Mouse (Mus musculus) kidney, adult 2 months (tissue): Measurements from ENCODE around the gene P4ha1. TPM values are rescaled to one million over a fixed set of nuclear protein-coding genes. Genes with fewer than 3 reads are reported as not detected.

Source experiments
- DNase-seq: peaks from one replicate; pipeline ENCODE4 v3.0.0; 2021
- H3K27ac ChIP-seq: fragments of 200-500 bp; 2 replicates; pipeline ENCODE4 v1.5.1; 2012; ENCODE audit warnings: low read depth, low read length, control low read depth, inconsistent platforms; ENCODE audit not compliant: insufficient read depth
- H3K27me3 ChIP-seq: fragments of 200-500 bp; replicated peaks from 2 replicates; pipeline ENCODE4 v1.6.1; 2012; ENCODE audit warnings: mild to moderate bottlenecking, moderate library complexity, low read length, inconsistent platforms; ENCODE audit not compliant: control insufficient read depth, insufficient read depth
- H3K36me3 ChIP-seq: fragments of 200-500 bp; 2 replicates; pipeline ENCODE4 v1.6.1; 2012; ENCODE audit warnings: mild to moderate bottlenecking, moderate library complexity, low read length, inconsistent platforms; ENCODE audit not compliant: control insufficient read depth, insufficient read depth
- H3K4me1 ChIP-seq: fragments of 200-500 bp; 2 replicates; pipeline ENCODE4 v1.6.1; 2011; ENCODE audit warnings: low read length; ENCODE audit not compliant: control insufficient read depth, insufficient read depth
- H3K4me3 ChIP-seq: fragments of 200-500 bp; 2 replicates; pipeline ENCODE4 v1.5.1; 2011; ENCODE audit warnings: mild to moderate bottlenecking, low read depth, low read length, control low read depth; ENCODE audit not compliant: insufficient read depth
- CTCF ChIP-seq: fragments of 200-500 bp; conservative IDR thresholded peaks from 2 replicates; pipeline ENCODE4 v1.5.1; 2011; ENCODE audit warnings: low read depth, mild to moderate bottlenecking, control low read depth, low read length, moderate library complexity, mixed read lengths; ENCODE audit not compliant: insufficient read depth, insufficient read length
- POLR2A ChIP-seq: fragments of 200-500 bp; IDR thresholded peaks from one replicate; pipeline ENCODE4 v1.6.1; 2011; ENCODE audit warnings: low read depth, low read length, control low read depth
- WGBS: fragments of 180-500 bp; shearing (Covaris S2); methylation state at CpG from one replicate; pipeline ENCODE4 v1.1.7; 2018; 5-methylcytosine and 5-hydroxymethylcytosine counted together
- polyA plus RNA-seq: library from polyadenylated mRNA; depleted of rRNA; stranded (reverse); fragments of >200 nt; gene quantifications from 2 replicates; pipeline ENCODE4 v1.2.3, GENCODE M21; 2012

The P4ha1 gene
- polyA plus RNA-seq, 1 experiment, result 22.7 TPM

- peak overlapping the region; percentile 86 for H3K27ac ChIP-seq
- H3K4me1 ChIP-seq, result peaks cover 13% of the 10 kb centered on the region
- DNase-seq, result peak; percentile 92
- no peaks in the 10 kb centered on the region for H3K27me3 ChIP-seq
- no peak for TF ChIP-seq CTCF
- no peak for TF ChIP-seq POLR2A
- 36% methylated on average over 4 of the region's 4 CpGs for WGBS
- H3K4me3 ChIP-seq, result no peak overlapping the region
- H3K36me3 ChIP-seq, result no peaks in the 10 kb centered on the region
Measured at GRCm38 (mm10) chr10:59334899-59335798, 12.1 kb downstream of the P4ha1 start.

- Histone ChIP-seq H3K4me1 (peaks cover 11% of the 10 kb centered on the region), H3K27me3 (no peaks in the 10 kb centered on the region), H3K36me3 (peaks cover 2% of the 10 kb centered on the region), H3K4me3 (no peak overlapping the region), H3K27ac (peak overlapping the region; percentile 27; the same call in 1 of the 2 replicates)
- no peak for DNase-seq
- TF ChIP-seq CTCF, result no peak
- TF ChIP-seq POLR2A, result no peak
- WGBS, result 63% methylated on average over 2 of the region's 2 CpGs
Measured at GRCm38 (mm10) chr10:59336124-59336523, 13.0 kb downstream of the P4ha1 start.

GRCm38 (mm10) chr10:59346560-59346959 lies 23.5 kb downstream of the P4ha1 start:
- WGBS, result 91% methylated on average over 2 of the region's 2 CpGs
- Histone ChIP-seq H3K4me3 (no peak overlapping the region), H3K36me3 (peaks cover 13% of the 10 kb centered on the region), H3K27me3 (no peaks in the 10 kb centered on the region), H3K27ac (no peak overlapping the region), H3K4me1 (no peaks in the 10 kb centered on the region)
- TF ChIP-seq CTCF, result no peak
- TF ChIP-seq POLR2A, result no peak
- DNase-seq, result no peak

- TF ChIP-seq POLR2A (no peak), CTCF (no peak)
- Histone ChIP-seq H3K4me1 (no peaks in the 10 kb centered on the region), H3K4me3 (no peak overlapping the region), H3K36me3 (peaks cover 16% of the 10 kb centered on the region), H3K27ac (no peak overlapping the region), H3K27me3 (no peaks in the 10 kb centered on the region)
- no peak for DNase-seq
- 93% methylated on average over 9 of the region's 9 CpGs for WGBS
Measured at GRCm38 (mm10) chr10:59348200-59348599, 25.1 kb downstream of the P4ha1 start.

- H3K36me3 ChIP-seq, result peaks cover 14% of the 10 kb centered on the region
- H3K4me1 ChIP-seq, result no peaks in the 10 kb centered on the region
- DNase-seq, result no peak
- no peak overlapping the region for H3K27ac ChIP-seq
- no peaks in the 10 kb centered on the region for H3K27me3 ChIP-seq
- 95% methylated on average over 2 of the region's 2 CpGs for WGBS
- TF ChIP-seq POLR2A, result no peak
- TF ChIP-seq CTCF, result no peak
- H3K4me3 ChIP-seq, result no peak overlapping the region
Measured at GRCm38 (mm10) chr10:59349536-59349935, 26.4 kb downstream of the P4ha1 start.

GRCm38 (mm10) chr10:59353065-59353464 lies 30.0 kb downstream of the P4ha1 start:
- Histone ChIP-seq H3K27me3 (no peaks in the 10 kb centered on the region), H3K36me3 (peaks cover 16% of the 10 kb centered on the region), H3K4me1 (no peaks in the 10 kb centered on the region), H3K4me3 (no peak overlapping the region), H3K27ac (no peak overlapping the region)
- WGBS, result 38% methylated on average over 1 of the region's 1 CpGs
- no peak for DNase-seq
- TF ChIP-seq POLR2A (no peak), CTCF (0 out of 2 replicates have a peak, but pooled peaks have one; percentile 15)

- no peaks in the 10 kb centered on the region for H3K4me1 ChIP-seq
- no peak for DNase-seq
- no peak for TF ChIP-seq CTCF
- no peak for TF ChIP-seq POLR2A
- peaks cover 13% of the 10 kb centered on the region for H3K36me3 ChIP-seq
- 82% methylated on average over 12 of the region's 12 CpGs for WGBS
- H3K4me3 ChIP-seq, result no peak overlapping the region
- no peaks in the 10 kb centered on the region for H3K27me3 ChIP-seq
- no peak overlapping the region for H3K27ac ChIP-seq
Measured at GRCm38 (mm10) chr10:59354120-59354519, 31.0 kb downstream of the P4ha1 start.
